Mouse (Mus musculus): Measurements from ENCODE around the gene Cd48. TPM values are rescaled to one million over a fixed set of nuclear protein-coding genes. Genes with fewer than 3 reads are reported as not detected.

Gene Cd48
- total and polyA plus RNA-seq, 2 experiments from 2014 or later = 1.0 to 1.3 TPM

GRCm38 (mm10) chr1:171748127-171748969 is 66.5 kb downstream of the Cd48 start:
- Histone ChIP-seq H3K9ac (no peak overlapping the region), H3K27me3 (ENCODE audit: insufficient read depth, low read length) (no peaks in the 10 kb centered on the region), H3K9me3 (ENCODE audit: low read length) (no peaks in the 10 kb centered on the region), H3K27ac (ENCODE audit: low read depth, low read length) (no peak overlapping the region), H3K4me3 (ENCODE audit: low read depth, low read length) (no peak overlapping the region), H3K4me2 (ENCODE audit: low read depth) (no peak overlapping the region), H3K36me3 (ENCODE audit: insufficient read depth) (no peaks in the 10 kb centered on the region), H3K4me1 (ENCODE audit: insufficient read depth) (no peaks in the 10 kb centered on the region)
- DNase-seq = no peak
- no peak for ATAC-seq
- TF ChIP-seq CTCF (IDR thresholded peaks at IDR 0.05; ENCODE audit: low read depth) = no peak
- 89% methylated on average over 3 of the region's 3 CpGs for WGBS

Small RNA genes within 50 kb of the gene (microRNA-seq; reads per million reads assigned to microRNA genes)
- 0 reads per million in 2 experiments for gene Mir7683

Other genes with a start within 250 kb of the Cd48 start
- gene F11r, start 244.5 kb upstream of the Cd48 start, total RNA-seq (2014; rRNA removed) = 3.6 and 6.2 TPM in 2 replicates
- 4.6 and 7.8 TPM in 2 replicates for gene F11r, start 244.5 kb upstream of the Cd48 start, polyA plus RNA-seq (2015; fragmentation: Nextera tagmentation; extraction: Ambion mirVana)
- 12.2 and 13.4 TPM in 2 replicates for gene Alyref2, start 178.5 kb upstream of the Cd48 start, total RNA-seq (2014; rRNA removed)
- 17.5 and 20.8 TPM in 2 replicates for gene Alyref2, start 178.5 kb upstream of the Cd48 start, polyA plus RNA-seq (2015; fragmentation: Nextera tagmentation; extraction: Ambion mirVana)
- gene Itln1, start 146.7 kb upstream of the Cd48 start, total RNA-seq (2014; rRNA removed) = not detected in 2 replicates
- not detected in 2 replicates for gene Itln1, start 146.7 kb upstream of the Cd48 start, polyA plus RNA-seq (2015; fragmentation: Nextera tagmentation; extraction: Ambion mirVana)
- gene Cd244a, start 122.8 kb upstream of the Cd48 start, total RNA-seq (2014; rRNA removed) = not detected in 2 replicates
- gene Cd244a, start 122.8 kb upstream of the Cd48 start, polyA plus RNA-seq (2015; fragmentation: Nextera tagmentation; extraction: Ambion mirVana) = not detected in 2 replicates
- 0.46 TPM in 1 of 2 replicates, not detected in the other for gene Ly9, start 74.6 kb upstream of the Cd48 start, total RNA-seq (2014; rRNA removed)
- 0.10 and 0.20 TPM in 2 replicates for gene Ly9, start 74.6 kb upstream of the Cd48 start, polyA plus RNA-seq (2015; fragmentation: Nextera tagmentation; extraction: Ambion mirVana)
- 0.05 TPM in 1 of 2 replicates, not detected in the other for gene Slamf7, start 29.0 kb upstream of the Cd48 start, total RNA-seq (2014; rRNA removed)
- not detected in 2 replicates for gene Slamf7, start 29.0 kb upstream of the Cd48 start, polyA plus RNA-seq (2015; fragmentation: Nextera tagmentation; extraction: Ambion mirVana)
- 0.15 and 0.19 TPM in 2 replicates for gene Slamf1, start 85.1 kb downstream of the Cd48 start, total RNA-seq (2014; rRNA removed)
- 0.11 and 0.15 TPM in 2 replicates for gene Slamf1, start 85.1 kb downstream of the Cd48 start, polyA plus RNA-seq (2015; fragmentation: Nextera tagmentation; extraction: Ambion mirVana)
- gene Cd84, start 157.7 kb downstream of the Cd48 start, total RNA-seq (2014; rRNA removed) = 2.6 and 3.4 TPM in 2 replicates
- 1.8 and 2.3 TPM in 2 replicates for gene Cd84, start 157.7 kb downstream of the Cd48 start, polyA plus RNA-seq (2015; fragmentation: Nextera tagmentation; extraction: Ambion mirVana)
- gene Gm10521, start 213.7 kb downstream of the Cd48 start, total RNA-seq (2014; rRNA removed) = 0.08 TPM in 1 of 2 replicates, not detected in the other
- not detected in 2 replicates for gene Gm10521, start 213.7 kb downstream of the Cd48 start, polyA plus RNA-seq (2015; fragmentation: Nextera tagmentation; extraction: Ambion mirVana)
- gene Slamf6, start 235.5 kb downstream of the Cd48 start, total RNA-seq (2014; rRNA removed) = not detected in 2 replicates
- 0.14 and 0.34 TPM in 2 replicates for gene Slamf6, start 235.5 kb downstream of the Cd48 start, polyA plus RNA-seq (2015; fragmentation: Nextera tagmentation; extraction: Ambion mirVana)

Data from forebrain, postnatal 0 days (tissue).